10 mouse cellular contexts compared by ENCODE assay signal in the genomic region with DNA sequence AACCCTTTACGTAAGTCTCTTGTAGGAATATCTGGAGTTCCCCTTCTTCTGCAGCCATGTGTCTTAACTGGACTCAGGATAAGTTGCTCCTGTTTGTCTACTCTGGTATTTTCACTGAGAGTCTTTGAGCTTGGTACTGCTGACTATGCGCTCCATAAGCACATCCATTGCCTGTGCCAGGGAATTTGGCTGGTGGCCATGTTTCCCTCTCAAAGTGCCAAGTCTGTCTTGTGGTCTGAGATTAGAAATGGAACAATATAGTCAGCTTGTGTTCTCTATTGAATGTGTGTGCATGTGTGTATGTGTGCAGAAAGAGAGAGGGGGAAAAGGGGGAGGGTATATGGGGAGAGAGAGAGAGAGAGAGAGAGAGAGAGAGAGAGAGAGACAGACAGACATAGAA.
A peak's percentile ranks its signal among the peaks of the same experiment; 100 is the strongest.
DNase-seq lines count a peak whose midpoint lies in the region; ATAC-seq lines count a peak whose summit lies in the region.
"Had no signal": no experiment of that assay in that cellular context is flagged by ENCODE, and none has a peak within 500 bp of the region (broad histone marks: within the 10 kb centered on the region; RNA-seq: fewer than 3 reads in every experiment).

No protein-coding gene starts in this region.

- H3K4me2 ChIP-seq in kidney, embryonic 15.5 days: no peak overlapping the region
- H3K4me2 ChIP-seq: embryonic facial prominence, embryonic 12.5 days had no signal

- no peak for ATAC-seq in kidney, embryonic 15.5 days (replicated peaks; ENCODE audit: low FRiP score)

- no peak overlapping the region for H3K4me3 ChIP-seq in kidney, embryonic 15.5 days (replicated peaks)
- H3K4me3 ChIP-seq: embryonic facial prominence, embryonic 12.5 days had no signal

- H3K4me1 ChIP-seq in kidney, embryonic 15.5 days: no peaks in the 10 kb centered on the region
- H3K4me1 ChIP-seq: embryonic facial prominence, embryonic 12.5 days had no signal

- no peak overlapping the region for H3K9ac ChIP-seq in kidney, embryonic 15.5 days
- H3K9ac ChIP-seq: embryonic facial prominence, embryonic 12.5 days had no signal

- DNase-seq in kidney, adult 9 months: peak; percentile 16
- DNase-seq in cerebellum, postnatal 10 days: peak; percentile 94 to 95
- peak; percentile 51 for DNase-seq in heart, postnatal 14 days
- DNase-seq in right cerebral cortex, adult 2 months (ENCODE audit: low spot score in 2 of 2): peak; percentile 74 to 78
- DNase-seq in spleen, postnatal 36 days (ENCODE audit: low spot score in 2 of 2): no peak
- no peak for DNase-seq in spleen, postnatal 10 days (ENCODE audit: low spot score in 2 of 2)

- intact Hi-C loops in heart, postnatal 14 days (cut with DNase I): no loop called here

- 92% methylated on average over 2 of the region's 2 CpGs for WGBS in kidney, embryonic 15.5 days

- no peaks in the 10 kb centered on the region for H3K9me3 ChIP-seq in kidney, embryonic 15.5 days (replicated peaks)
- H3K9me3 ChIP-seq: embryonic facial prominence, embryonic 12.5 days had no signal

- H3K36me3 ChIP-seq in kidney, embryonic 15.5 days: no peaks in the 10 kb centered on the region
- H3K36me3 ChIP-seq: embryonic facial prominence, embryonic 12.5 days had no signal

- no peaks in the 10 kb centered on the region for H3K27me3 ChIP-seq in kidney, embryonic 15.5 days
- H3K27me3 ChIP-seq: embryonic facial prominence, embryonic 12.5 days had no signal

- no peak overlapping the region for H3K27ac ChIP-seq in kidney, embryonic 15.5 days
- H3K27ac ChIP-seq: embryonic facial prominence, embryonic 12.5 days; kidney, postnatal 0 days; macrophage had no signal

Comparison
In these comparisons a context has a peak if more than half of its experiments do, and no peak if none do; other contexts are left out.
1. DNase-seq: peak in kidney, adult 9 months (single experiment), cerebellum, postnatal 10 days (2 of 2), heart, postnatal 14 days (2 of 2) and right cerebral cortex, adult 2 months (2 of 2); none in spleen, postnatal 36 days (0 of 2) and spleen, postnatal 10 days (0 of 2).